In genomic region chr5:15488743-15489142, GRCm38 (mm10) we compare ENCODE assay signal across 14 mouse cellular contexts. TPM values are rescaled to one million over a fixed set of nuclear protein-coding genes. Genes with fewer than 3 reads are reported as not detected.
DNase-seq lines count a peak whose midpoint lies in the region; ATAC-seq lines count a peak whose summit lies in the region.
"Had no signal": no experiment of that assay in that cellular context is flagged by ENCODE, and none has a peak within 500 bp of the region (broad histone marks: within the 10 kb centered on the region; RNA-seq: fewer than 3 reads in every experiment).

No protein-coding gene starts in this region.

- DNase-seq in hindbrain, embryonic 11.5 days (ENCODE audit: low spot score) = no peak
- DNase-seq in hindbrain, embryonic 10.5 days (ENCODE audit: low spot score) = no peak
- peak; percentile 80 for DNase-seq in midbrain, embryonic 11.5 days (ENCODE audit: low spot score, missing footprints)
- no peak for DNase-seq in kidney, postnatal 36 days
- DNase-seq: cerebellum, postnatal 14 days; forebrain, postnatal 0 days; gastrocnemius, postnatal 10 days; kidney, postnatal 4 days; liver had no signal

- H3K4me3 ChIP-seq in hindbrain, embryonic 11.5 days (ENCODE audit: low read depth, low read length) = no peak overlapping the region
- H3K4me3 ChIP-seq in hindbrain, embryonic 10.5 days = no peak overlapping the region
- H3K4me3 ChIP-seq in midbrain, embryonic 11.5 days (ENCODE audit: low read depth, low read length) = no peak overlapping the region
- no peak overlapping the region for H3K4me3 ChIP-seq in midbrain, embryonic 16.5 days (ENCODE audit: low read depth, low read length)
- no peak overlapping the region for H3K4me3 ChIP-seq in embryonic facial prominence, embryonic 15.5 days (replicated peaks)
- no peak overlapping the region for H3K4me3 ChIP-seq in limb, embryonic 15.5 days
- H3K4me3 ChIP-seq: heart, embryonic 13.5 days; lung, embryonic 15.5 days had no signal

- ATAC-seq in hindbrain, embryonic 11.5 days (ENCODE audit: low FRiP score) = peak; percentile 84
- ATAC-seq in midbrain, embryonic 11.5 days (ENCODE audit: low FRiP score) = peak; percentile 73
- ATAC-seq in midbrain, embryonic 16.5 days = no peak
- ATAC-seq in embryonic facial prominence, embryonic 15.5 days (ENCODE audit: insufficient number of reproducible peaks, low FRiP score, low TSS enrichment, low read depth) = peak; percentile 75
- ATAC-seq in limb, embryonic 15.5 days (ENCODE audit: insufficient number of reproducible peaks, low FRiP score, low TSS enrichment, low read depth) = 0 out of 2 replicates have a peak, but pooled peaks have one; percentile 74
- ATAC-seq: forebrain, postnatal 0 days had no signal

- no peaks in the 10 kb centered on the region for H3K4me1 ChIP-seq in hindbrain, embryonic 11.5 days (replicated peaks; ENCODE audit: control insufficient read depth, insufficient read depth, low read length)
- no peaks in the 10 kb centered on the region for H3K4me1 ChIP-seq in hindbrain, embryonic 10.5 days (replicated peaks)
- H3K4me1 ChIP-seq in midbrain, embryonic 11.5 days (ENCODE audit: control insufficient read depth, insufficient read depth, low read length) = no peaks in the 10 kb centered on the region
- H3K4me1 ChIP-seq in midbrain, embryonic 16.5 days (ENCODE audit: control insufficient read depth, insufficient read depth, low read length) = no peaks in the 10 kb centered on the region
- no peaks in the 10 kb centered on the region for H3K4me1 ChIP-seq in embryonic facial prominence, embryonic 15.5 days
- H3K4me1 ChIP-seq in limb, embryonic 15.5 days = no peaks in the 10 kb centered on the region
- H3K4me1 ChIP-seq: heart, embryonic 13.5 days; lung, embryonic 15.5 days had no signal

- WGBS in hindbrain, embryonic 11.5 days = 86% methylated on average over 5 of the region's 5 CpGs
- 87% methylated on average over 5 of the region's 5 CpGs for WGBS in hindbrain, embryonic 10.5 days
- 81% methylated on average over 5 of the region's 5 CpGs for WGBS in midbrain, embryonic 11.5 days
- 83% methylated on average over 5 of the region's 5 CpGs for WGBS in midbrain, embryonic 16.5 days
- WGBS in embryonic facial prominence, embryonic 15.5 days = 85% methylated on average over 5 of the region's 5 CpGs
- 81% methylated on average over 5 of the region's 5 CpGs for WGBS in limb, embryonic 15.5 days

- no peak overlapping the region for H3K9ac ChIP-seq in hindbrain, embryonic 11.5 days (ENCODE audit: low read depth, low read length)
- no peak overlapping the region for H3K9ac ChIP-seq in midbrain, embryonic 11.5 days (ENCODE audit: low read length)
- no peak overlapping the region for H3K9ac ChIP-seq in midbrain, embryonic 16.5 days (ENCODE audit: low read depth, low read length)
- no peak overlapping the region for H3K9ac ChIP-seq in embryonic facial prominence, embryonic 15.5 days
- no peak overlapping the region for H3K9ac ChIP-seq in limb, embryonic 15.5 days
- H3K9ac ChIP-seq: forebrain, postnatal 0 days; heart, embryonic 13.5 days; lung, embryonic 15.5 days had no signal

- H3K27me3 ChIP-seq in hindbrain, embryonic 11.5 days (ENCODE audit: control insufficient read depth, insufficient read depth, low read length) = no peaks in the 10 kb centered on the region
- H3K27me3 ChIP-seq in hindbrain, embryonic 10.5 days (ENCODE audit: insufficient read depth, poor library complexity, severe bottlenecking) = no peaks in the 10 kb centered on the region
- H3K27me3 ChIP-seq in midbrain, embryonic 11.5 days (ENCODE audit: control insufficient read depth, insufficient read depth, low read length) = no peaks in the 10 kb centered on the region
- no peaks in the 10 kb centered on the region for H3K27me3 ChIP-seq in midbrain, embryonic 16.5 days (ENCODE audit: control insufficient read depth, insufficient read depth, low read depth, low read length)
- H3K27me3 ChIP-seq in embryonic facial prominence, embryonic 15.5 days = no peaks in the 10 kb centered on the region
- no peaks in the 10 kb centered on the region for H3K27me3 ChIP-seq in limb, embryonic 15.5 days
- H3K27me3 ChIP-seq: heart, embryonic 13.5 days; lung, embryonic 15.5 days had no signal

- no peak overlapping the region for H3K4me2 ChIP-seq in hindbrain, embryonic 11.5 days (replicated peaks; ENCODE audit: low read depth, low read length)
- no peak overlapping the region for H3K4me2 ChIP-seq in midbrain, embryonic 11.5 days
- H3K4me2 ChIP-seq in midbrain, embryonic 16.5 days (ENCODE audit: low read length) = no peak overlapping the region
- H3K4me2 ChIP-seq in embryonic facial prominence, embryonic 15.5 days (replicated peaks) = no peak overlapping the region
- no peak overlapping the region for H3K4me2 ChIP-seq in limb, embryonic 15.5 days
- H3K4me2 ChIP-seq: heart, embryonic 13.5 days; lung, embryonic 15.5 days had no signal

- no peaks in the 10 kb centered on the region for H3K36me3 ChIP-seq in hindbrain, embryonic 11.5 days (ENCODE audit: control insufficient read depth, insufficient read depth, low read length)
- H3K36me3 ChIP-seq in hindbrain, embryonic 10.5 days = no peaks in the 10 kb centered on the region
- H3K36me3 ChIP-seq in midbrain, embryonic 11.5 days (ENCODE audit: control insufficient read depth, insufficient read depth, low read length) = no peaks in the 10 kb centered on the region
- H3K36me3 ChIP-seq in midbrain, embryonic 16.5 days (ENCODE audit: control insufficient read depth, insufficient read depth, low read length) = no peaks in the 10 kb centered on the region
- H3K36me3 ChIP-seq in embryonic facial prominence, embryonic 15.5 days = no peaks in the 10 kb centered on the region
- no peaks in the 10 kb centered on the region for H3K36me3 ChIP-seq in limb, embryonic 15.5 days
- H3K36me3 ChIP-seq: heart, embryonic 13.5 days; lung, embryonic 15.5 days had no signal

- no peak overlapping the region for H3K27ac ChIP-seq in hindbrain, embryonic 11.5 days (ENCODE audit: low read depth, low read length)
- no peak overlapping the region for H3K27ac ChIP-seq in hindbrain, embryonic 10.5 days
- H3K27ac ChIP-seq in midbrain, embryonic 11.5 days (ENCODE audit: low read depth, low read length) = no peak overlapping the region
- H3K27ac ChIP-seq in midbrain, embryonic 16.5 days (ENCODE audit: low read length) = no peak overlapping the region
- H3K27ac ChIP-seq in embryonic facial prominence, embryonic 15.5 days (replicated peaks) = no peak overlapping the region
- H3K27ac ChIP-seq in limb, embryonic 15.5 days = no peak overlapping the region
- H3K27ac ChIP-seq: heart, embryonic 13.5 days; lung, embryonic 15.5 days had no signal

- H3K9me3 ChIP-seq in hindbrain, embryonic 11.5 days (ENCODE audit: control insufficient read depth, low read length) = peaks cover 12% of the 10 kb centered on the region
- peaks cover 56% of the 10 kb centered on the region for H3K9me3 ChIP-seq in hindbrain, embryonic 10.5 days
- H3K9me3 ChIP-seq in midbrain, embryonic 11.5 days (ENCODE audit: control insufficient read depth, low read length) = peaks cover 12% of the 10 kb centered on the region
- peaks cover 14% of the 10 kb centered on the region; the same call in 1 of the 2 replicates for H3K9me3 ChIP-seq in midbrain, embryonic 16.5 days (replicated peaks; ENCODE audit: control insufficient read depth, low read length, poor library complexity, severe bottlenecking)
- peaks cover 9% of the 10 kb centered on the region; the same call in 1 of the 2 replicates for H3K9me3 ChIP-seq in embryonic facial prominence, embryonic 15.5 days (replicated peaks)
- H3K9me3 ChIP-seq in limb, embryonic 15.5 days = 0 out of 2 replicates have a peak, but pooled peaks cover 10% of the 10 kb centered on the region

RNA-seq across cellular contexts. Expression of gene Gm21149, which starts 12.4 kb away (rescaled TPM):
- not detected in 2 replicates for polyA plus RNA-seq in hindbrain, embryonic 11.5 days (2014; fragmentation: Nextera tagmentation; extraction: Ambion mirVana)
- not detected in 2 replicates for polyA plus RNA-seq in hindbrain, embryonic 10.5 days (2016; fragmentation: Nextera tagmentation; extraction: Ambion mirVana)
- not detected in 2 replicates for polyA plus RNA-seq in midbrain, embryonic 11.5 days (2014; fragmentation: Nextera tagmentation; extraction: Ambion mirVana)
- not detected in 2 replicates for polyA plus RNA-seq in midbrain, embryonic 16.5 days (2015; fragmentation: Nextera tagmentation; extraction: Ambion mirVana)
- polyA plus RNA-seq in embryonic facial prominence, embryonic 15.5 days (2015; fragmentation: Nextera tagmentation; extraction: Ambion mirVana) = 0.20 and 0.25 TPM in 2 replicates
- 0.12 TPM in 1 of 2 replicates, not detected in the other for polyA plus RNA-seq in limb, embryonic 15.5 days (2015; fragmentation: Nextera tagmentation; extraction: Ambion mirVana)
- polyA plus RNA-seq: forebrain, postnatal 0 days had no signal

RNA-seq across cellular contexts. Expression of gene Gm21190, which starts 40.3 kb away (rescaled TPM):
- not detected in 2 replicates for polyA plus RNA-seq in hindbrain, embryonic 11.5 days (2014; fragmentation: Nextera tagmentation; extraction: Ambion mirVana)
- not detected in 2 replicates for polyA plus RNA-seq in hindbrain, embryonic 10.5 days (2016; fragmentation: Nextera tagmentation; extraction: Ambion mirVana)
- polyA plus RNA-seq in midbrain, embryonic 11.5 days (2014; fragmentation: Nextera tagmentation; extraction: Ambion mirVana) = not detected in 2 replicates
- not detected in 2 replicates for polyA plus RNA-seq in midbrain, embryonic 16.5 days (2015; fragmentation: Nextera tagmentation; extraction: Ambion mirVana)
- polyA plus RNA-seq in embryonic facial prominence, embryonic 15.5 days (2015; fragmentation: Nextera tagmentation; extraction: Ambion mirVana) = 0.23 TPM in 1 of 2 replicates, not detected in the other
- polyA plus RNA-seq in limb, embryonic 15.5 days (2015; fragmentation: Nextera tagmentation; extraction: Ambion mirVana) = not detected in 2 replicates
- polyA plus RNA-seq: forebrain, postnatal 0 days; heart, embryonic 13.5 days; lung, embryonic 15.5 days had no signal
